Mouse (Mus musculus): ENCODE results near the gene Fcrl5.

- no peak for TF ChIP-seq CTCF (IDR thresholded peaks at IDR 0.05; ENCODE audit: low read depth, low read length)
- TF ChIP-seq TAL1 (conservative IDR thresholded peaks at IDR 0.05; ENCODE audit: low read depth, low read length): no peak
- no peak for TF ChIP-seq GATA1 (IDR thresholded peaks at IDR 0.05; ENCODE audit: borderline replicate concordance, low read length)
- TF ChIP-seq POLR2AphosphoS5 (IDR thresholded peaks at IDR 0.05; ENCODE audit: insufficient replicate concordance, low read depth, low read length): no peak
- TF ChIP-seq GATA2 (IDR thresholded peaks at IDR 0.05; ENCODE audit: borderline replicate concordance, low read depth, low read length): no peak
Measured at GRCm38 (mm10) chr3:87498266-87498665, 62.7 kb downstream of the Fcrl5 start.
